ENCODE assay signal across 7 mouse cellular contexts in genomic region chr2:65285380-65285779, GRCm38 (mm10). TPM values are rescaled to one million over a fixed set of nuclear protein-coding genes. Genes with fewer than 3 reads are reported as not detected.
A peak's percentile ranks its signal among the peaks of the same experiment; 100 is the strongest.
DNase-seq lines count a peak whose midpoint lies in the region; ATAC-seq lines count a peak whose summit lies in the region.

No protein-coding gene starts in this region.

- 52% methylated on average over 3 of the region's 3 CpGs for WGBS in kidney, embryonic 15.5 days

- H3K9me3 ChIP-seq in kidney, embryonic 15.5 days (replicated peaks): no peaks in the 10 kb centered on the region

- H3K4me2 ChIP-seq in kidney, embryonic 15.5 days: no peak overlapping the region

- H3K36me3 ChIP-seq in kidney, embryonic 15.5 days: no peaks in the 10 kb centered on the region

- peaks cover 8% of the 10 kb centered on the region for H3K4me1 ChIP-seq in kidney, embryonic 15.5 days

- H3K9ac ChIP-seq in kidney, embryonic 15.5 days: no peak overlapping the region

- H3K4me3 ChIP-seq in kidney, embryonic 15.5 days (replicated peaks): no peak overlapping the region

- H3K27me3 ChIP-seq in kidney, embryonic 15.5 days: no peaks in the 10 kb centered on the region

- peak; percentile 43 for DNase-seq in layer of hippocampus, adult 11-12 months (ENCODE audit: low spot score)
- no peak for DNase-seq in layer of hippocampus, postnatal 36 days
- DNase-seq in 3T3-L1 (ENCODE audit: low read depth, low spot score): peak; percentile 96
- DNase-seq in MN1 (ENCODE audit: low spot score): peak; percentile 65
- DNase-seq in spleen, postnatal 36 days (ENCODE audit: low spot score in 2 of 2): no peak
- no peak for DNase-seq in thymus, adult 18-20 months

- no peak overlapping the region for H3K27ac ChIP-seq in kidney, embryonic 15.5 days

- 0 out of 2 replicates have a peak, but pooled peaks have one; percentile 33 for ATAC-seq in kidney, embryonic 15.5 days (replicated peaks; ENCODE audit: low FRiP score)

RNA-seq across cellular contexts. Expression of gene Cobll1, which starts 46.2 kb away (rescaled TPM):
- 1 to 10 TPM; 6.1 to 8.9 TPM for total RNA-seq in layer of hippocampus, postnatal 36 days (2021)
- polyA plus RNA-seq in kidney, embryonic 15.5 days (2015; fragmentation: Nextera tagmentation; extraction: Ambion mirVana): 20.1 and 21.7 TPM in 2 replicates

Comparison
In these comparisons a context has a peak if more than half of its experiments do, and no peak if none do; other contexts are left out.
1. DNase-seq: peak in layer of hippocampus, adult 11-12 months (single experiment), 3T3-L1 (single experiment) and MN1 (single experiment); none in layer of hippocampus, postnatal 36 days (0 of 2), spleen, postnatal 36 days (0 of 2) and thymus, adult 18-20 months (0 of 2).